Mouse (Mus musculus) gastrocnemius, adult 8-10 months (tissue): ENCODE results near the gene Ssmem1. TPM values are rescaled to one million over a fixed set of nuclear protein-coding genes. Genes with fewer than 3 reads are reported as not detected.

Experiments used
- DNase-seq, 2 experiments: peaks; one replicate each; pipeline ENCODE4 v3.0.0; 2022; ENCODE audit warnings: low spot score in 2 of 2
- total RNA-seq, 4 experiments: library from RNA; stranded (reverse); gene quantifications; 2 replicates each; pipeline ENCODE4 v1.2.4; 2022

Gene Ssmem1
- total RNA-seq, 4 experiments from 2014 or later = 0.36 TPM; not detected in 3

DNA sequence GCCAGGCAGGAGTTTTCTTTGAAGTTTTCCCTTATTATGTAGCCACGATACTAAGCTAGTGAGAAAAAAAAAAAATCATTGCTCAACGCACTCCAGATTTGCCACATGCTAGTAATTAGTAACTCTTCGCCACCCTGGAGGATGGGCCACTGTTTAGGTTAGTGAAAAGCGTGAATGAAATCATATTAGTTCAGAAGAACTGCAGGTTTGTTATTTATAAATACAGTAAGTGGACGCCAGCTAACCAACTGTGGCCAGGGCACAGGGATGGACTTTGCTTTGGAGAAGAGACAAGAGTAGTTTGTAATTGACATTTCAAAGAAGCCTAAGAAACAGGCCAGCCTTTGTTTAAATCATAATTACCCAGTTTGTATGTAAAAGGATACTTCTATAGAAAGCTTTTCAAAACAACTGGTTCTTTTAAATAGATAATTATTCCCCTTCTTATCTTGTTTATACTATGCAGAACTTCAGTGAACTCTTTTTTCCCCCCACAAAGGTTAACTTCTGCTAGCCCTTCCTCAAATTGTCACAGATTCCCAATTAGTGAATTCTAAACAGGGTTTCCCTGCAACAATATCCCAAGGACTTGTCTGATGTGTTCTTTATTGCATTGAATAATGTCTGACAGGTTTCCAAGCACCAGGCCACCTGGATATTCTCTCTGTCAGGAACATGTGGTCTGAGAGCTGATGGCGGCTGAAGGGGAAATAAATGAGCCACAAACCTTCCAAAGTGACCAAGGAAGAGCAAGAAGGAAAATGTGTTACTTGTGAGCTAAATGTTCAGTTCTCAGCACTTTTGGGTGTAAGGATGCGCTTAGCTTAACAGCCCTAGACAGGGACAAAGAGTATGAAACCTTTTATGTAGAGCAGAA is 16.0 kb downstream of the Ssmem1 start:
- DNase-seq = no peak

GRCm38 (mm10) chr6:30526586-30527515 is 17.2 kb downstream of the Ssmem1 start:
- no peak for DNase-seq

DNA sequence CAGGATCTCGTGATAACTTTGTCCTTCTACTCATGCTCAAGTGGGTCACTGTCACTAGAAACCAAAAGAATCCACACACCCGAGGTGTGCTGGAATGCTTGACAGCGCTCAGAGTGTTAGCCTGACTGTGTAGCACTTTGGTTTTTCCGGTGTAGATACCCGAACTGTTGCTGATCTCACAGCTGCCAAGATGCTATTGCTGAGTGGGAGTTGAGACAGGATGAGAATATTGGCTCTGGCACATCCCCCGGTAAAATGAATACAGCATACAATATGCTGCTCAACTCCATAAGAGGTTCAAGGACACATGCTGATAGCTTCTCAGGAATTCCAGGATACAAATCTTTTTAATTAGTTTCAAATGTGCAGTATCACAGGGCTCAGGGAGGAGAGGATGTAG is 19.2 kb downstream of the Ssmem1 start:
- DNase-seq = no peak

DNA sequence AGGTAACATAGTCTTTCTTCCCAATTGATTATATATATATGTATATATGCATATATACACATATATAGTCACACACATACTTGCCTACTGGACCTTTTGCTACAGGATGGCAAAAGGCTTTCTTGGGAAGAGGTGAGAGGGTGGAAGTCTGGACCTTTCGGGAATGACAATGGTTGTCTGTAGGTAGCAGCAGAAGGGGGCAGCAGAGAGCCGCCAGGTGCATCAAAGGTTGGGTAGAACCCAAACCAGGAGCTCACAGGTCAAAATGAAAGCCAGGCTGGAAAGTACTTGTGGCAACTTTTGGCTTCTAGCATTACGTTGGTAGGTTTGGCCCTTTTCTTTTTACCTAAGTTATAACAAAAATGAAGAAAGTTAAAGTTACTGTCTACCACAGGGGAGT is 25.7 kb downstream of the Ssmem1 start:
- DNase-seq = no peak

- DNase-seq = no peak
These were observed 28.6 kb downstream of the Ssmem1 start for GRCm38 (mm10) chr6:30538240-30538639.

- no peak for DNase-seq
These were observed 29.2 kb downstream of the Ssmem1 start for GRCm38 (mm10) chr6:30538800-30539199.

GRCm38 (mm10) chr6:30541009-30541799 is 31.6 kb downstream of the Ssmem1 start, which contains the start of gene Cpa2:
Gene Cpa2, plus strand, starts transcription at chr6:30541582.
- DNase-seq = no peak

GRCm38 (mm10) chr6:30542277-30542676 is 32.6 kb downstream of the Ssmem1 start:
- DNase-seq = no peak

- DNase-seq = no peak
These were observed 33.4 kb downstream of the Ssmem1 start for GRCm38 (mm10) chr6:30543077-30543476.

GRCm38 (mm10) chr6:30543851-30544250 is 34.2 kb downstream of the Ssmem1 start:
- no peak for DNase-seq

DNA sequence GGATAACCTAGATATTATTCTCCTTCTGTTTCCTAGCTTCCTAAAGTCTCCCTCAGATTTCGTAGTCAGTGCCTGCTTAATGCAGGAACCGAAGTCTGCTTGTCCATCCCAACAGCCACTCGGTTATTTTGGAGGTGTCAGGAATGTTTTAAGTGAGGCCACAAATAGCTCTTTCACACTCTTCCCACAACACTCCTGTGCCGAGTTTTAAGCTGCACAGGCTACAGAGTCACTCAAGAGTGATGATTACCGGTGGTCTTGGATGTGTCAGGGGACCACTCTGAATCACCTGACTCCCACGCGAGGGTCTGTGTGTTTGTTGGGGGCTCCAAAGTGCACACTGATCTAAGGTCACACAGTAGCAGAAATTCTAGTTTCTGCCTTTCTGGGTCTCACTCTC is 36.0 kb downstream of the Ssmem1 start:
- DNase-seq = no peak

- DNase-seq = no peak
These were observed 37.1 kb downstream of the Ssmem1 start for GRCm38 (mm10) chr6:30546571-30547273.

- DNase-seq = no peak
These were observed 37.6 kb downstream of the Ssmem1 start for GRCm38 (mm10) chr6:30547274-30547645.

DNA sequence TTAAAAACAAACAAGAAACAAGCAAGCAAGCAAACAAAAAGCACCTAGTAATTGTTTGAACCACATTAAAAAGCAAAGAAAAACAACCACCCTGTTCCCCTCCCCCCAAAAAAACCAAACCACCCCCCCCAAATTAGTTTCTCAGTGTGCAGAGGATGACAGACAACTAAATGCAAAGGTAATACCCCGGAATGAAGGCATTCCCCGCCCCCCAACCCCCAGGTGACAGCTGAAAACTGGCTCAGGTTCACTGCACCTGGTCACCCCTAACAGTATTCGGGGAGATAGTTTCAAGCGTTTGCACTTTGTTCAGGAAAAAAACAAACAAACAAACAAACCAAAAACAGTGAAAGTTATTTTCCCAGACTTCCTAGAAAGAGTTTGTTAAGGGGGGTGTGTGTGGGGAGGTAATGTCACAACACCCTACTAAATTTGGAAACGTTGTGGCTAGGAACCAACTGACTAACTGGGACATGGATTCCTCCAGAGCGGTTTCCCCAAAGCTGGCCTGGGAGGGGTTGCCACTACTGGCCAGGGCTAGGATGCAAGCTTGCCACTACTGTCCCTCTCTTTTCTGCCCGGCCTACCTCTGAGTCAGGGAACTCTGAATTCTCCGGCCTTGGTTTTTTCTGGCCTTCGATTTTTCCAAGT is 38.1 kb downstream of the Ssmem1 start:
- peak in 1 of 2 experiments; percentile 30 for DNase-seq

DNA sequence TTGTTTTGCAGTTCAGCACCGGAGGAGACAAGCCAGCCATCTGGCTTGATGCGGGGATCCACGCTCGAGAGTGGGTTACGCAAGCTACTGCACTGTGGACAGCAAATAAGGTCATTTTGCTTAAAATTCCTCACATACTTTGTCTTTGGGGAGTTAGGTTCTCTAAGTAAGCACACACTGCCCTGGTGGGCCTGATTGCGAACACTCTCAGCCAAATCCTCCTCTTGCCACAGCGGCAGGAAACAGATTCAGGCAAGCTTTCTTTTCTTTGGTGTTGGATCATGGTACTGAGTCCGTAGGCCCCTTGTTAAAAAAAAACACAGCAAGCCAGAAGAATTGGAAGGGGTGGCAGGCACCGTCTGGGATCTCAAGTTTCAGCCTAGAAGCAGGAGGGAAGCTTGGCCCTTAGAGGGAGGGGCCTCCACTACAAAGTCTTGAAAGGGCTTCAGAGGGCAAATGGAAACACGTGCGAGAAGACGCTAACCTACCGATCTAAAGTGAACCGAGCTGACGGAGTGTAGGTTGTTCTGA is 39.6 kb downstream of the Ssmem1 start:
- DNase-seq = no peak

DNA sequence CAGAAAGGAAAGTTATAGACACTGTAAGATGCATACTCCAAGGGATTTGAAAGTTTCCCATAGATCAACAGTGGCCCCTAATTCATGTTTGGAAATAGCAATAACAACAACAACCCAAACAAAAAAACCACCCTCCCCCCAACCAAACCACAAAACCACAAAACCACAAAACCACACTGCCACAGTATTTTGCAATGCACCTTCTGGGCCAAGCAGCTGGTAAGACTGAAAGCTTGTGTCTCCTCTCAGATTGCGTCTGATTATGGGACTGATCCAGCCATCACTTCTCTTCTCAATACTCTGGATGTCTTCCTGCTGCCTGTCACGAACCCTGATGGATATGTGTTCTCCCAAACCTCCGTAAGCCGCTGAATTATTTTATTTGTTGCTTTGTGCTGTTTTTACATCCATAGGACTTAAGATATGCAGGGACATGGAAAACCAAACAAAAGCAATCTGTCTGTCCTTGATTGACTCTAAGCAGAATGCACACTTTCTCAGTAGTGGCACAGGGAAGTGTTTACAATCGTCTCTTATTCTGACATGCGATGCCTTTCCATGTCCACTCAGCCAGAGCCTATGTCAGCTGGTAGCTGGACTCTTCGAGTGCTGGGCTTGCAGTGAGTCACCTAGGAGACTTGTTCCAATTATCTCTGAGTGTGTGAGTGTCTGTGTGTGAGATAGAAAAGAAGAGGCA is 41.0 kb downstream of the Ssmem1 start:
- DNase-seq = no peak

DNA sequence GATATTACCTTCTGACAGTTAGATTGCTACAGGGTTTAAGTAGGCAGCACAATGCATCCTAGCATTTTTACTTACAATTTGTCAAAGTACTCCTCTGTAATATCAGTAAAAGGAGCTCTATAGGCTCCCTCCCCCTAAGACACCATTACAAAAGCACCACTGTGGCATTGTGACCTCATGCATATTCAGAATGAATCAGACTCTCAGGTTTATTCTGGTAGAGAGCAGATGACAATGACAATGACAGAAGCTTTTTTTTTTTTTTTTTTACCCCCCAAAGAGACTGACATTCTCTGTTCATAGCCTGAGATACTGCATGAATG is 41.5 kb downstream of the Ssmem1 start:
- no peak for DNase-seq

GRCm38 (mm10) chr6:30551644-30552580 is 42.3 kb downstream of the Ssmem1 start:
- DNase-seq = no peak
